Mouse (Mus musculus): Measurements from ENCODE around the gene Emg1.

- peak; percentile 92; the same call in 1 of the 2 replicates for TF ChIP-seq POLR2A (IDR thresholded peaks at IDR 0.05; ENCODE audit: extremely low read depth, insufficient read depth, low read length)
- TF ChIP-seq CTCF (IDR thresholded peaks at IDR 0.05; ENCODE audit: low read depth, low read length) = no peak
Measured at GRCm38 (mm10) chr6:124740888-124741761, 29.1 kb upstream of the Emg1 start, which contains the start of gene Grcc10.

All from liver, adult 2 months (tissue).